Mouse (Mus musculus) hindbrain, embryonic 16.5 days (tissue): ENCODE measurements at regions not wholly inside any gene's neighbourhood (a gene's known extent, or its start where the extent isn't known, plus 50 kb on each side); places are given as distances from the start of the nearest gene placed in this dataset.
A peak's percentile ranks its signal among the peaks of the same experiment; 100 is the strongest.

Experiments used
- ATAC-seq: fragments of 200-750 bp; cut with Nextera tagmentation; 2 replicates; pipeline ENCODE4 v1.8.0; 2017; ENCODE audit warnings: moderate TSS enrichment, moderate library complexity
- H3K27ac ChIP-seq: fragments of 300-500 bp; sonication (generic); 2 replicates; pipeline ENCODE4 v1.5.1; 2014; ENCODE audit warnings: low read depth, mild to moderate bottlenecking, control low read depth, low read length, moderate library complexity
- H3K27me3 ChIP-seq: fragments of 300-500 bp; sonication (generic); replicated peaks from 2 replicates; pipeline ENCODE4 v1.6.1; 2014; ENCODE audit warnings: low read length; ENCODE audit not compliant: control insufficient read depth, insufficient read depth
- H3K36me3 ChIP-seq: fragments of 300-500 bp; sonication (generic); 2 replicates; pipeline ENCODE4 v1.6.1; 2014; ENCODE audit warnings: mild to moderate bottlenecking, low read length, moderate library complexity, mixed read lengths; ENCODE audit not compliant: control insufficient read depth, insufficient read depth
- H3K4me1 ChIP-seq: fragments of 300-500 bp; sonication (generic); 2 replicates; pipeline ENCODE4 v1.6.1; 2014; ENCODE audit warnings: low read depth, low read length; ENCODE audit not compliant: control insufficient read depth, insufficient read depth
- H3K4me2 ChIP-seq: fragments of 300-500 bp; sonication (generic); 2 replicates; pipeline ENCODE4 v1.6.1; 2014; ENCODE audit warnings: mild to moderate bottlenecking, low read length, control low read depth, moderate library complexity
- H3K4me3 ChIP-seq: fragments of 300-500 bp; sonication (generic); 2 replicates; pipeline ENCODE4 v1.5.1; 2014; ENCODE audit warnings: mild to moderate bottlenecking, low read length, control low read depth, moderate library complexity
- H3K9ac ChIP-seq: fragments of 300-500 bp; sonication (generic); 2 replicates; pipeline ENCODE4 v1.6.1; 2014; ENCODE audit warnings: low read depth, mild to moderate bottlenecking, control low read depth, low read length, moderate library complexity
- H3K9me3 ChIP-seq: fragments of 300-500 bp; sonication (generic); 2 replicates; pipeline ENCODE4 v1.6.1; 2014; ENCODE audit warnings: mild to moderate bottlenecking, low read length, moderate library complexity; ENCODE audit not compliant: control insufficient read depth
- WGBS: fragments of 180-500 bp; shearing (Covaris S2); extraction: QIAGEN DNeasy Blood & Tissue Kit; methylation state at CpG from one replicate; pipeline ENCODE4 v1.1.7; 2014; 5-methylcytosine and 5-hydroxymethylcytosine counted together

DNA sequence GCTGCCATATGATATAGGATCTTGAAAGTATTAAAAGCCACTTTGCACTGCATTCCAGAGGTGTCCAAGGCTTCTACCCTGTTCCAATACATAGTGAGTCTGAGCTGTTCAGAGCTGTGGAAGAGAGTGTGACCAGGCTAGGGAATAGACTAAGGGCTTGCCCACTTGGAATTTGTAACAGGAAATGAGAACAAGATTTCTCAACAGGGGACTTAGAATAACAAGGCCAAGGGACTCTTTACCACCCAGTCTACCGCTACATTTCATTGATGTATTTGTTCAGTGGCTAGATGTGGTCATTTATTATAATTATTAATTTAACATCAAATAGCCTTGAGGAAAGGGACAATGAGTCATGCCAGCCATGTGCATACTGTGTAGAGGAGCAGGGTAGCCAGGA, 202.3 kb upstream of the Nampt start:
- no peaks in the 10 kb centered on the region for H3K4me1 ChIP-seq
- no peak overlapping the region for H3K27ac ChIP-seq
- H3K27me3 ChIP-seq: no peaks in the 10 kb centered on the region
- 77% methylated on average over 1 of the region's 1 CpGs for WGBS
- ATAC-seq: no peak
- H3K36me3 ChIP-seq: no peaks in the 10 kb centered on the region
- H3K4me2 ChIP-seq: no peak overlapping the region
- H3K4me3 ChIP-seq: no peak overlapping the region
- no peak overlapping the region for H3K9ac ChIP-seq
- peaks cover 2% of the 10 kb centered on the region; the same call in 1 of the 2 replicates for H3K9me3 ChIP-seq

DNA sequence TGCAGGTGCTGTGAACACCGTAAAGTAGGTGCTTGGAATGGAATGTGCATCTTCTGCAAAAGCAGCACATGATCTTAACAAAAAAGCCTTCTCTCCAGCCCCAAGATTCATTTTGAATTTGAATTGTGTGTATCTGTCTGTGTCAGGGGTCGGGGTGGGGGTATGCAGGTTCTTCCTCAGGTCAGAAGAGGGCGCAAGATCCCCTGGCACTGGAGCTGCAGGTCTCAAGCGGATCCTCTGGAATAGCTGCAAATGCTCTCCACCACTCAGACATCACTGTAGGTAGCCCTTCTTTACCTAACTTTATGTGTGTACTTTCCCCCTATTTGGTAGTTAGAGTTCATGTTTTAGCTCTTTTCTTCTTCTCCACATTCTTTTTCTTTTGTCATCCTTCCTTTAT, 199.5 kb upstream of the Nampt start:
- H3K9me3 ChIP-seq: peaks cover 2% of the 10 kb centered on the region; the same call in 1 of the 2 replicates

GRCm38 (mm10) chr12:32621739-32622138, 197.6 kb upstream of the Nampt start:
- Histone ChIP-seq H3K4me1 (no peaks in the 10 kb centered on the region), H3K4me3 (no peak overlapping the region), H3K36me3 (no peaks in the 10 kb centered on the region), H3K9ac (no peak overlapping the region), H3K27ac (no peak overlapping the region), H3K4me2 (no peak overlapping the region), H3K27me3 (no peaks in the 10 kb centered on the region), H3K9me3 (peaks cover 2% of the 10 kb centered on the region; the same call in 1 of the 2 replicates)
- ATAC-seq: no peak
- 93% methylated on average over 5 of the region's 5 CpGs for WGBS

More for the DNA sequence above, 199.5 kb upstream of the Nampt start:
- H3K4me1 ChIP-seq: no peaks in the 10 kb centered on the region
- H3K36me3 ChIP-seq: no peaks in the 10 kb centered on the region
- H3K4me2 ChIP-seq: no peak overlapping the region
- no peak for ATAC-seq
- WGBS: 66% methylated on average over 4 of the region's 4 CpGs
- H3K9ac ChIP-seq: no peak overlapping the region
- H3K27me3 ChIP-seq: no peaks in the 10 kb centered on the region
- no peak overlapping the region for H3K27ac ChIP-seq
- no peak overlapping the region for H3K4me3 ChIP-seq

DNA sequence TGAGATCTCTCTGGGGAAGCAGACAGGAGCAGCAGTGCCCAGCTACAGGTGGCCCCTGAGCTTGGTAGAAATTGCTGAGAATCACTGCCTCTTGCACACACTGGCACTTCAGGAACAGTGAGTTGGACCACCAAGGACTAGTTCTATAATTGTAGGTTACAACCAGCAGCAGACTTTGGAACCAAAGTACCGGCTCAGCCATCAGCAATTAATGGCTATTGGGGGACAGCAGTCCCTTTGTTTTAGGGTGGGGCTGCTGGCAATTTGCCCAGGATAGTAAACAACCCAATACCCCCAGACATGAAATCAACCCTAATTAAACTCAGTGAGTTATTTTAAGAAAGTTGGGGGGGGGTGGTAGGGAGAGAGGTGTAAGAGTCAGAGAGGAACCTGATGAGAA, 190.8 kb upstream of the Nampt start:
- H3K36me3 ChIP-seq: no peaks in the 10 kb centered on the region
- no peaks in the 10 kb centered on the region for H3K27me3 ChIP-seq
- H3K9ac ChIP-seq: no peak overlapping the region
- no peak overlapping the region for H3K27ac ChIP-seq
- H3K9me3 ChIP-seq: no peaks in the 10 kb centered on the region
- no peak overlapping the region for H3K4me3 ChIP-seq
- WGBS: 46% methylated on average over 1 of the region's 1 CpGs
- H3K4me1 ChIP-seq: no peaks in the 10 kb centered on the region
- ATAC-seq: no peak
- no peak overlapping the region for H3K4me2 ChIP-seq

DNA sequence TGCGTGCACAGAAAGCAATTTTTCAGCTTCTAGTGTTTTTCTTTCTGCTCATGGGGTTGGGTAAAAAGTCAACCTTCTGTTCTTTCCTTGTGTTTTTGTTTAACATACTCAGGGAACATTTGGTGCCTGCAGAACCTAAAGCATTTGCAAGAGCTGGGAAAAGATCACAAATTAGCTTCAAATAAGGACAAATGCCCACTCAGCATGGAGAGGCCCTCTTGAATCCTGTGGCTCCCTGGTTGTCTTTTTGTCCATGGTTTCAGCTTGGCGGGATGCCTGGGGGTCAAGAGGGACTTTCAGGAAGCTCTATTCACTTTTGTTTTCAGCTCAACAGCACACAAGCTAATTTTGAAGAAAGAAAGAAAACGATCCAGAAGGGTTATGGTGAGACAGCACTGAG, 186.4 kb upstream of the Nampt start:
- WGBS: 38% methylated on average over 3 of the region's 3 CpGs
- ATAC-seq: no peak

GRCm38 (mm10) chr12:32635055-32635454, 184.3 kb upstream of the Nampt start:
- no peak for ATAC-seq
- H3K9ac ChIP-seq: no peak overlapping the region
- H3K27ac ChIP-seq: no peak overlapping the region
- H3K4me2 ChIP-seq: no peak overlapping the region
- H3K27me3 ChIP-seq: no peaks in the 10 kb centered on the region
- no peaks in the 10 kb centered on the region for H3K9me3 ChIP-seq
- H3K36me3 ChIP-seq: no peaks in the 10 kb centered on the region
- 63% methylated on average over 5 of the region's 5 CpGs for WGBS
- no peaks in the 10 kb centered on the region; the same call in 1 of the 2 replicates for H3K4me1 ChIP-seq
- no peak overlapping the region for H3K4me3 ChIP-seq

More for the DNA sequence above, 186.4 kb upstream of the Nampt start:
- Histone ChIP-seq H3K27me3 (no peaks in the 10 kb centered on the region), H3K9me3 (no peaks in the 10 kb centered on the region), H3K9ac (no peak overlapping the region), H3K4me1 (no peaks in the 10 kb centered on the region; the same call in 1 of the 2 replicates), H3K27ac (no peak overlapping the region), H3K4me3 (no peak overlapping the region), H3K4me2 (no peak overlapping the region), H3K36me3 (no peaks in the 10 kb centered on the region)

DNA sequence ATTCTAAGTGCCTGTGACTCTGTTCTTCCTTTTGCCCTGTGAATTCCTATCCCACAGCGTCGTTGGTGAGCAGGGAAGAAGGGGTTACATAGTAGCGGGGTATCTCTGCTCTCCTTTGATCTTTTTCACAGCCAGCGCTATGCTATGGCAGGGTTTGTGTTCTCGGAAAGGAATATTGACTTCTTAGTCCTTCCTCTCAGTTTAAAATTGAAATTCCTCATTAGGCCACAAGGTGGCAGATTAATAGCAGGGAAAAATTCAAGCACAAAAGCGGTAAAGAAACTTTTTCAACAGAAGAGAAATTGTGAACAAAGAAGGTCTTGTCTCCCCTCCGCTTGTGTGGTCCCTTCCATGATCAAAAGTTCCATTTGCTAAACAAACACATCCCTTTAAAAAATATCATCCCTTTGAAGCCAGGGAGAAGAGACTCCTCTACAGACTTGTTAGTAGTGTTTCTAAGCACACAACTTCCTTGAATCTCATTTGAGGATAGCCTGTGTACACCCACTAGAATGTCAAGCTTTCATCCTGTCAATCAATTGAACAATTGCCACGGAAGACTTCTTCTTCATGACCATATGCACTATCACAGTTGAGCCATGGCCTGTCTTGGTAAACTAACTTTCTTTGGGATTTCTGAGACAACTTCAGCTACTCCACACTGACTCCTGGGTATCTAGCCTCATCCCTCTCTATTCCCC, 181.8 kb upstream of the Nampt start:
- no peak overlapping the region for H3K4me3 ChIP-seq
- H3K4me1 ChIP-seq: no peaks in the 10 kb centered on the region; the same call in 1 of the 2 replicates
- no peak overlapping the region for H3K27ac ChIP-seq
- H3K4me2 ChIP-seq: 0 out of 2 replicates have a peak overlapping the region, but pooled peaks have one; percentile 18
- ATAC-seq: peak; percentile 75
- no peaks in the 10 kb centered on the region for H3K36me3 ChIP-seq
- no peak overlapping the region; the same call in 1 of the 2 replicates for H3K9ac ChIP-seq
- H3K9me3 ChIP-seq: no peaks in the 10 kb centered on the region
- WGBS: 1% methylated on average over 8 of the region's 8 CpGs
- H3K27me3 ChIP-seq: no peaks in the 10 kb centered on the region

GRCm38 (mm10) chr12:32640591-32640990, 178.8 kb upstream of the Nampt start:
- 72% methylated on average over 2 of the region's 2 CpGs for WGBS
- Histone ChIP-seq H3K4me2 (no peak overlapping the region), H3K9ac (no peak overlapping the region), H3K4me1 (no peaks in the 10 kb centered on the region; the same call in 1 of the 2 replicates), H3K36me3 (no peaks in the 10 kb centered on the region), H3K27me3 (no peaks in the 10 kb centered on the region), H3K27ac (no peak overlapping the region), H3K4me3 (no peak overlapping the region), H3K9me3 (no peaks in the 10 kb centered on the region)
- ATAC-seq: no peak

DNA sequence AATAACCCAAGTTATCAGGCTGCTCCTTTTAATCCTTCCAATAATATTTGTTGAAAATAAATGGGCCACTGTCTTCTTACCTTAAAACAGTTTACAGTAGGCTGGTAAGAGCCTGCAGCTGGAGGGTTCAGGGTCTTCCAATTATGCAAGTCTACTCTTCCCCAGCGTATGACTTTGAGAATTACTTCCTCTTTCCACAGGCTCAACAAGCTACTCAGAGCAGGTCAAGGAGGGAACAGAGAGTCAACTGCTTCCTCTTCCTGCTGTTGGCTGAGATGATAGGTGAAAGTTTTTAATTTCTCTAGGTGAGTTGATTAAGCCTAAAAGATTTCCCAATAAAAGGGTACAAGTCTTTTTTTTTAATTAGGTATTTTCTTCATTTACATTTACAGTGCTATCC, 176.9 kb upstream of the Nampt start:
- WGBS: 90% methylated on average over 1 of the region's 1 CpGs

More for the DNA sequence above, 176.9 kb upstream of the Nampt start:
- Histone ChIP-seq H3K9me3 (no peaks in the 10 kb centered on the region), H3K36me3 (no peaks in the 10 kb centered on the region), H3K4me3 (no peak overlapping the region), H3K27ac (no peak overlapping the region), H3K4me2 (no peak overlapping the region), H3K9ac (no peak overlapping the region), H3K4me1 (no peaks in the 10 kb centered on the region), H3K27me3 (no peaks in the 10 kb centered on the region)
- ATAC-seq: no peak
